Comparison of ENCODE assay signal across 17 mouse cellular contexts in the genomic region with DNA sequence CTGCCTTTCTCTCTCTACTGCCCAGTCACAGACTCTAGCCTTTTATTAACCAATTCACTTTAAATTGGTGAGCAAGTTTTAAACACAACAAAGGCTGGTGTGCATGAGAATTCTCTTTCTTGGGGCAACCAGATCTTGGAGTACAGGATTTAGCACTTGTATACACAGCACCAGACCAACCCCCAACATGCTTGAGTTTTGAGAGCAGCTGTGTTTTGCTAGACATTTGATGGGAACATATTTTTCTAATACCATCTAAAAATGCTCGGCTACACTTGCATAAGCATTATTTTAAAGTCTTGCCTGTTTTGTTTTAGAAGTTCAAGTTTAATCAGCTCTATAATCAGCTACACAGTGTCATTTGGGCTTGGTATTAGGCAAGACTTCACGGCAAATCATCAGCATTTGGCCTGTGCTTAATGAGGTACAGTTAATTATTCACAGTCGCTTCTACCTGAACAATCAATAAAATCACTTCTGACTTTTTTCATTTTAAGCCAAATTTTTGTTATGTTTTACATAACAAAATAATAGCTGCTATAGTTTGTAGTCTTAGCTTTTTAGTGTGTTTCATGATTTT.
"Had no signal": no experiment of that assay in that cellular context is flagged by ENCODE, and none has a peak within 500 bp of the region (broad histone marks: within the 10 kb centered on the region; RNA-seq: fewer than 3 reads in every experiment).

No protein-coding gene starts in this region.

- H3K9me3 ChIP-seq: liver, embryonic 15.5 days; midbrain, embryonic 15.5 days; neural tube, embryonic 13.5 days had no signal

- H3K36me3 ChIP-seq: liver, embryonic 15.5 days; midbrain, embryonic 15.5 days had no signal

- H3K4me3 ChIP-seq: liver, embryonic 15.5 days; midbrain, embryonic 15.5 days; neural tube, embryonic 13.5 days had no signal

- ATAC-seq: inflammation-experienced regulatory T-cells, adult 6 months; intestine, postnatal 0 days; lung, postnatal 0 days; midbrain, embryonic 15.5 days had no signal

- H3K4me2 ChIP-seq: liver, embryonic 15.5 days; midbrain, embryonic 15.5 days; neural tube, embryonic 13.5 days had no signal

- H3K27me3 ChIP-seq: liver, embryonic 15.5 days; midbrain, embryonic 15.5 days; neural tube, embryonic 13.5 days had no signal

- H3K27ac ChIP-seq: liver, embryonic 15.5 days; midbrain, embryonic 15.5 days; neural tube, embryonic 13.5 days had no signal

- H3K9ac ChIP-seq: liver, embryonic 15.5 days; midbrain, embryonic 15.5 days; neural tube, embryonic 13.5 days had no signal

- DNase-seq: kidney, adult 8-10 months; kidney, postnatal 14 days; left cerebral cortex, postnatal 4 days; liver; lung, adult 2 months; lung, postnatal 36 days; retina, postnatal 1 day; right cerebral cortex, postnatal 4 days; spleen, adult 18-20 months; thymus, adult 2 months; thymus, postnatal 25 days had no signal

- H3K4me1 ChIP-seq: liver, embryonic 15.5 days; midbrain, embryonic 15.5 days; neural tube, embryonic 13.5 days had no signal
